Mouse (Mus musculus) lung, postnatal 0 days (tissue): ENCODE results near the gene 4933427I04Rik. TPM values are rescaled to one million over a fixed set of nuclear protein-coding genes. Genes with fewer than 3 reads are reported as not detected.

Source experiments
- ATAC-seq: fragments of 200-750 bp; cut with Nextera tagmentation; 2 replicates; pipeline ENCODE4 v1.8.0; 2017; ENCODE audit warnings: moderate library complexity
- DNase-seq: peaks from one replicate; pipeline ENCODE4 v3.0.0-alpha.2; 2016; ENCODE audit warnings: low spot score
- H3K27ac ChIP-seq: fragments of 300-500 bp; sonication (generic); 2 replicates; pipeline ENCODE4 v1.5.1; 2014; ENCODE audit warnings: antibody characterized with exemption, mild to moderate bottlenecking, low read length, mixed read lengths
- H3K27me3 ChIP-seq: fragments of 300-500 bp; sonication (generic); replicated peaks from 2 replicates; pipeline ENCODE4 v1.6.1; 2014; ENCODE audit warnings: low read length, mixed read lengths; ENCODE audit not compliant: insufficient read depth
- H3K36me3 ChIP-seq: fragments of 300-500 bp; sonication (generic); 2 replicates; pipeline ENCODE4 v1.6.1; 2014; ENCODE audit warnings: low read length, mixed read lengths; ENCODE audit not compliant: insufficient read depth
- H3K4me1 ChIP-seq: fragments of 300-500 bp; sonication (generic); 2 replicates; pipeline ENCODE4 v1.6.1; 2014; ENCODE audit warnings: antibody characterized with exemption, low read depth, low read length, mixed read lengths; ENCODE audit not compliant: insufficient read depth
- H3K4me2 ChIP-seq: fragments of 300-500 bp; sonication (generic); replicated peaks from 2 replicates; pipeline ENCODE4 v1.6.1; 2014; ENCODE audit warnings: low read depth, mild to moderate bottlenecking, low read length, moderate library complexity, mixed read lengths
- H3K4me3 ChIP-seq: fragments of 300-500 bp; sonication (generic); 2 replicates; pipeline ENCODE4 v1.5.1; 2014; ENCODE audit warnings: low read depth, low read length
- H3K9ac ChIP-seq: fragments of 300-500 bp; sonication (generic); replicated peaks from 2 replicates; pipeline ENCODE4 v1.6.1; 2014; ENCODE audit warnings: low read depth, mild to moderate bottlenecking
- H3K9me3 ChIP-seq: fragments of 300-500 bp; sonication (generic); 2 replicates; pipeline ENCODE4 v1.6.1; 2016; ENCODE audit warnings: low read length, mixed read lengths
- CTCF ChIP-seq: IDR thresholded peaks from 2 replicates; pipeline ENCODE4 v1.5.1; 2016; ENCODE audit warnings: antibody characterized with exemption, mild to moderate bottlenecking
- EP300 ChIP-seq: IDR thresholded peaks from 2 replicates; pipeline ENCODE4 v1.6.1; 2016; ENCODE audit warnings: antibody characterized with exemption, mild to moderate bottlenecking, control low read depth
- WGBS: fragments of 180-500 bp; shearing (Covaris S2); extraction: QIAGEN DNeasy Blood & Tissue Kit; methylation state at CpG from one replicate; pipeline ENCODE4 v1.1.7; 2014; 5-methylcytosine and 5-hydroxymethylcytosine counted together
- polyA plus RNA-seq: library from polyadenylated mRNA; unstranded; fragments of >200 nt; fragmentation: Nextera tagmentation; extraction: Ambion mirVana; gene quantifications from 2 replicates; pipeline ENCODE4 v1.2.1, GENCODE M21; 2015

4933427I04Rik gene
- 0.10 TPM in 1 of 2 replicates, not detected in the other for polyA plus RNA-seq

- no peaks in the 10 kb centered on the region for H3K4me1 ChIP-seq
- no peak for DNase-seq
- no peak within 1 kb of the TSS for H3K4me3 ChIP-seq
- no peak within 1 kb of the TSS for H3K9ac ChIP-seq
- WGBS, result 69% methylated on average over 3 of the region's 3 CpGs
- no peaks in the 10 kb centered on the region for H3K9me3 ChIP-seq
- H3K27me3 ChIP-seq, result no peaks in the 10 kb centered on the region
- H3K36me3 ChIP-seq, result no peaks in the 10 kb centered on the region
- no peak for TF ChIP-seq CTCF
- no peak for ATAC-seq
- H3K4me2 ChIP-seq, result no peak within 1 kb of the TSS
- no peak within 1 kb of the TSS for H3K27ac ChIP-seq
These were observed at the start of gene 4933427I04Rik for GRCm38 (mm10) chr4:123859379-123859778. 4933427I04Rik (plus strand) TSS chr4:123859679.

GRCm38 (mm10) chr4:123810475-123811295 lies 48.8 kb upstream of the 4933427I04Rik start:
- H3K36me3 ChIP-seq, result no peaks in the 10 kb centered on the region
- no peaks in the 10 kb centered on the region for H3K27me3 ChIP-seq
- no peak overlapping the region for H3K4me2 ChIP-seq
- no peak overlapping the region for H3K4me3 ChIP-seq
- no peaks in the 10 kb centered on the region for H3K9me3 ChIP-seq
- TF ChIP-seq CTCF, result no peak
- TF ChIP-seq EP300, result no peak
- 77% methylated on average over 12 of the region's 12 CpGs for WGBS
- no peak overlapping the region for H3K9ac ChIP-seq
- no peaks in the 10 kb centered on the region for H3K4me1 ChIP-seq
- H3K27ac ChIP-seq, result no peak overlapping the region
- ATAC-seq, result no peak
- DNase-seq, result no peak

GRCm38 (mm10) chr4:123812525-123812924 lies 47.0 kb upstream of the 4933427I04Rik start:
- H3K4me1 ChIP-seq, result no peaks in the 10 kb centered on the region
- no peak overlapping the region for H3K4me3 ChIP-seq
- no peaks in the 10 kb centered on the region for H3K9me3 ChIP-seq
- H3K27me3 ChIP-seq, result no peaks in the 10 kb centered on the region
- H3K4me2 ChIP-seq, result no peak overlapping the region
- H3K36me3 ChIP-seq, result no peaks in the 10 kb centered on the region
- 79% methylated on average over 3 of the region's 3 CpGs for WGBS
- TF ChIP-seq CTCF (0 out of 2 replicates have a peak, but pooled peaks have one; percentile 6), EP300 (no peak)
- ATAC-seq (no peak), DNase-seq (no peak)
- no peak overlapping the region for H3K27ac ChIP-seq
- no peak overlapping the region for H3K9ac ChIP-seq

- TF ChIP-seq CTCF (no peak), EP300 (no peak)
- no peak overlapping the region for H3K27ac ChIP-seq
- 42% methylated on average over 7 of the region's 7 CpGs for WGBS
- no peak for ATAC-seq
- H3K4me3 ChIP-seq, result no peak overlapping the region
- no peaks in the 10 kb centered on the region for H3K27me3 ChIP-seq
- H3K9ac ChIP-seq, result no peak overlapping the region
- H3K4me2 ChIP-seq, result no peak overlapping the region
- H3K36me3 ChIP-seq, result no peaks in the 10 kb centered on the region
- H3K4me1 ChIP-seq, result no peaks in the 10 kb centered on the region
- no peak for DNase-seq
- H3K9me3 ChIP-seq, result no peaks in the 10 kb centered on the region
These were observed 45.4 kb upstream of the 4933427I04Rik start for GRCm38 (mm10) chr4:123814030-123814501.

- Histone ChIP-seq H3K4me1 (no peaks in the 10 kb centered on the region), H3K9me3 (no peaks in the 10 kb centered on the region), H3K27me3 (no peaks in the 10 kb centered on the region), H3K4me3 (no peak overlapping the region), H3K27ac (no peak overlapping the region), H3K36me3 (no peaks in the 10 kb centered on the region), H3K4me2 (no peak overlapping the region), H3K9ac (no peak overlapping the region)
- ATAC-seq (peak; percentile 38; the same call in 1 of the 2 replicates), DNase-seq (peak; percentile 64)
- 52% methylated on average over 4 of the region's 4 CpGs for WGBS
- no peak for TF ChIP-seq EP300
- TF ChIP-seq CTCF, result peak; percentile 73
These were observed 40.3 kb upstream of the 4933427I04Rik start for GRCm38 (mm10) chr4:123819093-123819610.

GRCm38 (mm10) chr4:123842126-123842525 lies 17.4 kb upstream of the 4933427I04Rik start:
- no peak for DNase-seq
- H3K9ac ChIP-seq, result no peak overlapping the region
- H3K27me3 ChIP-seq, result no peaks in the 10 kb centered on the region
- WGBS, result 80% methylated on average over 8 of the region's 8 CpGs
- no peak overlapping the region for H3K4me2 ChIP-seq
- H3K36me3 ChIP-seq, result no peaks in the 10 kb centered on the region
- no peak for ATAC-seq
- TF ChIP-seq CTCF (no peak), EP300 (no peak)
- no peak overlapping the region for H3K27ac ChIP-seq
- no peaks in the 10 kb centered on the region for H3K9me3 ChIP-seq
- H3K4me1 ChIP-seq, result no peaks in the 10 kb centered on the region
- no peak overlapping the region for H3K4me3 ChIP-seq
